Mouse (Mus musculus): ENCODE data around the gene Whamm. TPM values are rescaled to one million over a fixed set of nuclear protein-coding genes. Genes with fewer than 3 reads are reported as not detected.

Gene Whamm
- polyA plus RNA-seq, 1 experiment from 2014 or later = 5.9 TPM

- Histone ChIP-seq H3K4me2 (replicated peaks; ENCODE audit: low read depth) (no peak overlapping the region), H3K36me3 (ENCODE audit: control insufficient read depth, insufficient read depth) (no peaks in the 10 kb centered on the region; the same call in 1 of the 2 replicates), H3K4me3 (ENCODE audit: low read depth, low read length) (no peak overlapping the region), H3K27me3 (replicated peaks; ENCODE audit: control insufficient read depth, insufficient read depth, low read length) (no peaks in the 10 kb centered on the region), H3K9ac (ENCODE audit: low read depth, low read length) (no peak overlapping the region), H3K4me1 (replicated peaks; ENCODE audit: control insufficient read depth, insufficient read depth, low read length) (no peaks in the 10 kb centered on the region), H3K9me3 (ENCODE audit: control insufficient read depth) (no peaks in the 10 kb centered on the region), H3K27ac (ENCODE audit: low read depth, low read length) (no peak overlapping the region)
- no peak for ATAC-seq
- TF ChIP-seq CTCF (IDR thresholded peaks at IDR 0.05; ENCODE audit: low read depth) = no peak
- 89% methylated on average over 8 of the region's 8 CpGs for WGBS
These were observed 60.2 kb downstream of the Whamm start for GRCm38 (mm10) chr7:81631261-81631660.

GRCm38 (mm10) chr7:81632586-81632985, 61.5 kb downstream of the Whamm start:
- Histone ChIP-seq H3K4me3 (ENCODE audit: low read depth, low read length) (no peak overlapping the region), H3K4me2 (replicated peaks; ENCODE audit: low read depth) (no peak overlapping the region), H3K27ac (ENCODE audit: low read depth, low read length) (no peak overlapping the region), H3K9me3 (ENCODE audit: control insufficient read depth) (no peaks in the 10 kb centered on the region), H3K4me1 (replicated peaks; ENCODE audit: control insufficient read depth, insufficient read depth, low read length) (no peaks in the 10 kb centered on the region), H3K27me3 (replicated peaks; ENCODE audit: control insufficient read depth, insufficient read depth, low read length) (no peaks in the 10 kb centered on the region), H3K36me3 (ENCODE audit: control insufficient read depth, insufficient read depth) (no peaks in the 10 kb centered on the region; the same call in 1 of the 2 replicates), H3K9ac (ENCODE audit: low read depth, low read length) (no peak overlapping the region)
- ATAC-seq = no peak
- 86% methylated on average over 6 of the region's 6 CpGs for WGBS
- TF ChIP-seq CTCF (IDR thresholded peaks at IDR 0.05; ENCODE audit: low read depth) = no peak

GRCm38 (mm10) chr7:81641101-81641500, 70.0 kb downstream of the Whamm start:
- H3K4me1 ChIP-seq (replicated peaks; ENCODE audit: control insufficient read depth, insufficient read depth, low read length) = no peaks in the 10 kb centered on the region
- 72% methylated on average over 6 of the region's 6 CpGs for WGBS
- no peak overlapping the region for H3K4me2 ChIP-seq (replicated peaks; ENCODE audit: low read depth)
- TF ChIP-seq CTCF (IDR thresholded peaks at IDR 0.05; ENCODE audit: low read depth) = no peak
- no peak overlapping the region for H3K9ac ChIP-seq (ENCODE audit: low read depth, low read length)
- peaks cover 3% of the 10 kb centered on the region; the same call in 1 of the 2 replicates for H3K36me3 ChIP-seq (ENCODE audit: control insufficient read depth, insufficient read depth)
- no peak for ATAC-seq
- no peak overlapping the region for H3K27ac ChIP-seq (ENCODE audit: low read depth, low read length)
- no peaks in the 10 kb centered on the region for H3K9me3 ChIP-seq (ENCODE audit: control insufficient read depth)
- H3K4me3 ChIP-seq (ENCODE audit: low read depth, low read length) = no peak overlapping the region
- no peaks in the 10 kb centered on the region for H3K27me3 ChIP-seq (replicated peaks; ENCODE audit: control insufficient read depth, insufficient read depth, low read length)

DNA sequence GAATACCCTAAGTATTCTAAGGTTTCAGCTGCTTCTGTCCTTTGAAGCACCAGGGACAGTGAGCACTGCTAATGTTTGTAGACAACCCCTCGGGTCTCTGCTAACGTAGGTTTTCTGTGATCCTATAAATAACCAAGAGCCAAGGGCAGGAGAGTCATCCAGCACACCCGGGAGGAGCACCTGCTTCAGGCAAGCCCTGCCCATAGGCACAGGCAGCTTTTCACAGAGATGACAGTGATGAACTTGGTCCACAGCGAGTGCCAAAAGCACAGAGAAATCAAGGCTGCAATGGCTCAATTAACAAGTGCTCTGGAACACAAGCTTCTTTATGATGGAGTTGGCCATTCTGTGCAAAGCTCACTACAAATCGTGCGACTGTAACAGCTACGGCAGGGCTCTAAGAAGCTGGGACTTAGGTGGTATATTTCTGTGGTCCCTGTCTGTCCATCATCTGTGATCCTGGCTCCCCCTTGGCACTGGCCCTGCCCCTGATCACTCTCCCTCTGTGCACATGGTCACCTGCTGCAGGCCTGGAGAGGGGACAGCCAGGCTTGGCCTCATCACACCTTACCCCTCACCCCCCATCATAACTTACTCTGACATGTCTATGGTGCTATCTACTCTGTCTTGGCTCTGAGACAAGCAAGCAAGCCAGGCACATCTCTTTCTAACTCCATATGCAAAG, 73.6 kb downstream of the Whamm start:
- no peaks in the 10 kb centered on the region for H3K27me3 ChIP-seq (replicated peaks; ENCODE audit: control insufficient read depth, insufficient read depth, low read length)
- H3K9me3 ChIP-seq (ENCODE audit: control insufficient read depth) = no peaks in the 10 kb centered on the region
- ATAC-seq = no peak
- no peak overlapping the region for H3K4me3 ChIP-seq (ENCODE audit: low read depth, low read length)
- no peak overlapping the region for H3K27ac ChIP-seq (ENCODE audit: low read depth, low read length)
- no peak for TF ChIP-seq CTCF (IDR thresholded peaks at IDR 0.05; ENCODE audit: low read depth)
- H3K4me2 ChIP-seq (replicated peaks; ENCODE audit: low read depth) = no peak overlapping the region
- no peaks in the 10 kb centered on the region for H3K4me1 ChIP-seq (replicated peaks; ENCODE audit: control insufficient read depth, insufficient read depth, low read length)
- peaks cover 3% of the 10 kb centered on the region; the same call in 1 of the 2 replicates for H3K36me3 ChIP-seq (ENCODE audit: control insufficient read depth, insufficient read depth)
- WGBS = 67% methylated on average over 7 of the region's 7 CpGs
- H3K9ac ChIP-seq (ENCODE audit: low read depth, low read length) = no peak overlapping the region

MicroRNAs encoded within 50 kb of the gene (microRNA counts, 519-probe panel; counts per million panel counts)
- microRNA mmu-miR-1839-3p = not detected
- microRNA mmu-miR-1839-5p = 3,559 counts per million, percentile 45 among the panel's probes with 10 or more counts

Other genes with a start within 250 kb of the Whamm start
- gene Rps17, start 226.0 kb upstream of the Whamm start, polyA plus RNA-seq (2015; fragmentation: Nextera tagmentation; extraction: Ambion mirVana) = 703 and 732 TPM in 2 replicates
- gene Cpeb1, start 115.8 kb upstream of the Whamm start, polyA plus RNA-seq (2015; fragmentation: Nextera tagmentation; extraction: Ambion mirVana) = 1.4 TPM in 2 replicates
- 2.3 and 2.7 TPM in 2 replicates for gene Ap3b2, start 77.3 kb upstream of the Whamm start, polyA plus RNA-seq (2015; fragmentation: Nextera tagmentation; extraction: Ambion mirVana)
- not detected in 2 replicates for gene BC048679, start 73.0 kb upstream of the Whamm start, polyA plus RNA-seq (2015; fragmentation: Nextera tagmentation; extraction: Ambion mirVana)
- 0.05 and 0.08 TPM in 2 replicates for gene Fsd2, start 4.3 kb upstream of the Whamm start, polyA plus RNA-seq (2015; fragmentation: Nextera tagmentation; extraction: Ambion mirVana)
- 22.2 and 26.8 TPM in 2 replicates for gene Homer2, start 136.3 kb downstream of the Whamm start, polyA plus RNA-seq (2015; fragmentation: Nextera tagmentation; extraction: Ambion mirVana)
- 117 and 118 TPM in 2 replicates for gene Ramac, start 191.7 kb downstream of the Whamm start, polyA plus RNA-seq (2015; fragmentation: Nextera tagmentation; extraction: Ambion mirVana)
- gene 3110040N11Rik, start 218.2 kb downstream of the Whamm start, polyA plus RNA-seq (2015; fragmentation: Nextera tagmentation; extraction: Ambion mirVana) = 48.9 and 49.8 TPM in 2 replicates

Measured in intestine, postnatal 0 days (tissue).